ENCODE assay signal across 9 mouse cellular contexts in genomic region chr3:89163643-89164245, GRCm38 (mm10). TPM values are rescaled to one million over a fixed set of nuclear protein-coding genes. Genes with fewer than 3 reads are reported as not detected.
DNase-seq lines count a peak whose midpoint lies in the region; ATAC-seq and TF ChIP-seq lines count a peak whose summit lies in the region.
"Had no signal": no experiment of that assay in that cellular context is flagged by ENCODE, and none has a peak within 500 bp of the region (broad histone marks: within the 10 kb centered on the region; RNA-seq: fewer than 3 reads in every experiment).

No protein-coding gene starts in this region.

- H3K4me1 ChIP-seq in forebrain, embryonic 11.5 days (replicated peaks; ENCODE audit: control insufficient read depth, insufficient read depth, low read length) = peaks cover 19% of the 10 kb centered on the region; the same call in 1 of the 2 replicates
- H3K4me1 ChIP-seq in liver, embryonic 14.5 days (replicated peaks; ENCODE audit: control insufficient read depth in 2 of 2, insufficient read depth in 2 of 2, low read length in 1 of 2) = peaks cover 16 to 31% of the 10 kb centered on the region in 2 experiments

- peaks cover 4% of the 10 kb centered on the region; the same call in 1 of the 2 replicates for H3K27me3 ChIP-seq in forebrain, embryonic 11.5 days (ENCODE audit: control insufficient read depth, insufficient read depth, low read length)
- peaks cover 2% of the 10 kb centered on the region for H3K27me3 ChIP-seq in liver, embryonic 14.5 days (ENCODE audit: control insufficient read depth, insufficient read depth, low read length)

- no peak for TF ChIP-seq EP300 in liver, embryonic 14.5 days (IDR thresholded peaks at IDR 0.05; ENCODE audit: low read depth)

- no peaks in the 10 kb centered on the region for H3K9me3 ChIP-seq in forebrain, embryonic 11.5 days (ENCODE audit: control insufficient read depth, low read length)
- H3K9me3 ChIP-seq in liver, embryonic 14.5 days (ENCODE audit: control insufficient read depth, low read length) = no peaks in the 10 kb centered on the region

- no peak for TF ChIP-seq CTCF in liver, embryonic 14.5 days (IDR thresholded peaks at IDR 0.05; ENCODE audit: low read depth)

- no peak for ATAC-seq in forebrain, embryonic 11.5 days (replicated peaks; ENCODE audit: low FRiP score)
- ATAC-seq in liver, embryonic 14.5 days (ENCODE audit: insufficient read depth) = no peak
- ATAC-seq in inflammation-experienced regulatory T-cells, adult 6 months = no peak

- H3K36me3 ChIP-seq in forebrain, embryonic 11.5 days (ENCODE audit: control insufficient read depth, insufficient read depth, low read length) = peaks cover 7% of the 10 kb centered on the region
- H3K36me3 ChIP-seq in liver, embryonic 14.5 days (replicated peaks; ENCODE audit: control insufficient read depth, insufficient read depth, low read depth) = peaks cover 17% of the 10 kb centered on the region

- H3K27ac ChIP-seq in forebrain, embryonic 11.5 days (ENCODE audit: low read depth, low read length) = 0 out of 2 replicates have a peak overlapping the region, but pooled peaks have one; percentile 87
- peak overlapping the region; percentile 62 for H3K27ac ChIP-seq in liver, embryonic 14.5 days

- peak; percentile 9 for DNase-seq in cerebellum, adult 9-11 months
- no peak for DNase-seq in cerebellum, postnatal 14 days
- peak; percentile 75 for DNase-seq in 416B (ENCODE audit: low read depth)
- DNase-seq in forebrain, embryonic 11.5 days (ENCODE audit: low spot score) = no peak
- no peak for DNase-seq in liver, embryonic 14.5 days (ENCODE audit: low read depth in 3 of 3, low spot score in 3 of 3)
- DNase-seq in kidney, postnatal 4 days = no peak
- no peak for DNase-seq in gastrocnemius, postnatal 4 days (ENCODE audit: low spot score in 2 of 2)

- H3K4me2 ChIP-seq in forebrain, embryonic 11.5 days (ENCODE audit: low read depth, low read length, severe bottlenecking) = peak overlapping the region; percentile 73
- H3K4me2 ChIP-seq in liver, embryonic 14.5 days (ENCODE audit: low read depth) = peak overlapping the region; percentile 93

- peak overlapping the region; percentile 89; the same call in 1 of the 2 replicates for H3K9ac ChIP-seq in forebrain, embryonic 11.5 days (ENCODE audit: low read length)
- peak overlapping the region; percentile 77 for H3K9ac ChIP-seq in liver, embryonic 14.5 days (replicated peaks)

- 73% methylated on average over 5 of the region's 5 CpGs for WGBS in forebrain, embryonic 11.5 days
- 56% methylated on average over 5 of the region's 5 CpGs for WGBS in liver, embryonic 14.5 days (ENCODE audit: insufficient replicate concordance)

- H3K4me3 ChIP-seq in forebrain, embryonic 11.5 days (ENCODE audit: low read depth, low read length) = peak overlapping the region; percentile 91
- H3K4me3 ChIP-seq in liver, embryonic 14.5 days (ENCODE audit: insufficient read depth in 1 of 2, low read depth in 2 of 2, low read length in 2 of 2) = peak overlapping the region in 1 of 2 experiments; percentile 80; a peak in 2 of 4 replicates

RNA-seq across cellular contexts. Expression of gene Clk2, which starts 0.9 kb away (rescaled TPM):
- polyA plus RNA-seq in forebrain, embryonic 11.5 days (2014; fragmentation: Nextera tagmentation; extraction: Ambion mirVana) = 34.7 and 40.8 TPM in 2 replicates
- 26.1 and 28.8 TPM in 2 replicates for polyA plus RNA-seq in liver, embryonic 14.5 days (2012; rRNA removed)
- 6.7 and 7.2 TPM in 2 replicates for polyA plus RNA-seq in liver, embryonic 14.5 days (2014; fragmentation: Nextera tagmentation; extraction: Ambion mirVana)
- polyA plus RNA-seq in inflammation-experienced regulatory T-cells, adult 6 months (2017; shearing (Covaris generic)) = 10 to 100 TPM; 12.5 to 29.0 (median 24.7) TPM
- total RNA-seq in gastrocnemius, postnatal 4 days (2021) = 10 to 100 TPM; 31.1 to 39.0 TPM

RNA-seq across cellular contexts. Expression of gene Hcn3, which starts 3.7 kb away (rescaled TPM):
- 6.3 and 6.7 TPM in 2 replicates for polyA plus RNA-seq in forebrain, embryonic 11.5 days (2014; fragmentation: Nextera tagmentation; extraction: Ambion mirVana)
- 0.23 and 0.31 TPM in 2 replicates for polyA plus RNA-seq in liver, embryonic 14.5 days (2012; rRNA removed)
- 0.55 and 0.56 TPM in 2 replicates for polyA plus RNA-seq in liver, embryonic 14.5 days (2014; fragmentation: Nextera tagmentation; extraction: Ambion mirVana)
- polyA plus RNA-seq in inflammation-experienced regulatory T-cells, adult 6 months (2017; shearing (Covaris generic)) = 1 to 10 TPM in 2 of 3 experiments, not detected in 1; 1.3 TPM
- under 1 TPM; 0.39 to 0.91 TPM for total RNA-seq in gastrocnemius, postnatal 4 days (2021)

RNA-seq across cellular contexts. Expression of gene Scamp3, which starts 13.5 kb away (rescaled TPM):
- polyA plus RNA-seq in forebrain, embryonic 11.5 days (2014; fragmentation: Nextera tagmentation; extraction: Ambion mirVana) = 92.5 and 107 TPM in 2 replicates
- polyA plus RNA-seq in liver, embryonic 14.5 days (2012; rRNA removed) = 35.3 and 46.3 TPM in 2 replicates
- 41.0 and 44.2 TPM in 2 replicates for polyA plus RNA-seq in liver, embryonic 14.5 days (2014; fragmentation: Nextera tagmentation; extraction: Ambion mirVana)
- 100 to 1,000 TPM; 168 to 216 (median 185) TPM for polyA plus RNA-seq in inflammation-experienced regulatory T-cells, adult 6 months (2017; shearing (Covaris generic))
- total RNA-seq in gastrocnemius, postnatal 4 days (2021) = 10 to 100 TPM; 41.8 to 43.1 TPM

RNA-seq across cellular contexts. Expression of gene Fam189b, which starts 19.2 kb away (rescaled TPM):
- 26.3 and 27.8 TPM in 2 replicates for polyA plus RNA-seq in forebrain, embryonic 11.5 days (2014; fragmentation: Nextera tagmentation; extraction: Ambion mirVana)
- polyA plus RNA-seq in liver, embryonic 14.5 days (2012; rRNA removed) = 3.6 and 3.9 TPM in 2 replicates
- polyA plus RNA-seq in liver, embryonic 14.5 days (2014; fragmentation: Nextera tagmentation; extraction: Ambion mirVana) = 1.7 and 2.6 TPM in 2 replicates
- polyA plus RNA-seq in inflammation-experienced regulatory T-cells, adult 6 months (2017; shearing (Covaris generic)) = 100 to 1,000 TPM; 132 to 223 (median 213) TPM
- 10 to 100 TPM; 19.2 to 22.1 TPM for total RNA-seq in gastrocnemius, postnatal 4 days (2021)

RNA-seq across cellular contexts. Expression of gene Pklr, which starts 27.8 kb away (rescaled TPM):
- 2.1 and 2.8 TPM in 2 replicates for polyA plus RNA-seq in forebrain, embryonic 11.5 days (2014; fragmentation: Nextera tagmentation; extraction: Ambion mirVana)
- polyA plus RNA-seq in liver, embryonic 14.5 days (2012; rRNA removed) = 132 and 143 TPM in 2 replicates
- polyA plus RNA-seq in liver, embryonic 14.5 days (2014; fragmentation: Nextera tagmentation; extraction: Ambion mirVana) = 79.8 and 97.5 TPM in 2 replicates
- not detected for polyA plus RNA-seq in inflammation-experienced regulatory T-cells, adult 6 months (2017; shearing (Covaris generic))
- 1 to 10 TPM in 1 of 2 experiments, not detected in 1; 1.1 TPM for total RNA-seq in gastrocnemius, postnatal 4 days (2021)
- polyA plus RNA-seq: testis, adult 2 months had no signal

Comparison
In these comparisons a context has a peak if more than half of its experiments do, and no peak if none do; other contexts are left out.
1. DNase-seq: peak in cerebellum, adult 9-11 months (single experiment) and 416B (single experiment); none in cerebellum, postnatal 14 days (0 of 2), forebrain, embryonic 11.5 days (single experiment), liver, embryonic 14.5 days (0 of 3), kidney, postnatal 4 days (0 of 2) and gastrocnemius, postnatal 4 days (0 of 2).